Mouse (Mus musculus): ENCODE measurements at regions not wholly inside any gene's neighbourhood (a gene's known extent, or its start where the extent isn't known, plus 50 kb on each side); places are given as distances from the start of the nearest gene placed in this dataset.

GRCm38 (mm10) chr17:65146376-65146775 lies 310.5 kb upstream of the 4930583I09Rik start:
- 75% methylated on average over 2 of the region's 2 CpGs for WGBS
- H3K27ac ChIP-seq (ENCODE audit: low read depth, low read length): 0 out of 2 replicates have a peak overlapping the region, but pooled peaks have one; percentile 48
- H3K9me3 ChIP-seq (ENCODE audit: control insufficient read depth, low read length): peaks cover 6% of the 10 kb centered on the region
- ATAC-seq: peak; percentile 97
- H3K9ac ChIP-seq (ENCODE audit: low read depth, low read length): no peak overlapping the region
- no peaks in the 10 kb centered on the region for H3K36me3 ChIP-seq (ENCODE audit: control insufficient read depth, insufficient read depth, low read length)
- 0 out of 2 replicates have a peak overlapping the region, but pooled peaks have one; percentile 10 for H3K4me2 ChIP-seq (ENCODE audit: low read length)
- H3K27me3 ChIP-seq (replicated peaks; ENCODE audit: control insufficient read depth, insufficient read depth, low read length): no peaks in the 10 kb centered on the region
- no peak overlapping the region for H3K4me3 ChIP-seq (ENCODE audit: low read length)
- no peaks in the 10 kb centered on the region for H3K4me1 ChIP-seq (ENCODE audit: control insufficient read depth, insufficient read depth, low read depth, low read length)

DNA sequence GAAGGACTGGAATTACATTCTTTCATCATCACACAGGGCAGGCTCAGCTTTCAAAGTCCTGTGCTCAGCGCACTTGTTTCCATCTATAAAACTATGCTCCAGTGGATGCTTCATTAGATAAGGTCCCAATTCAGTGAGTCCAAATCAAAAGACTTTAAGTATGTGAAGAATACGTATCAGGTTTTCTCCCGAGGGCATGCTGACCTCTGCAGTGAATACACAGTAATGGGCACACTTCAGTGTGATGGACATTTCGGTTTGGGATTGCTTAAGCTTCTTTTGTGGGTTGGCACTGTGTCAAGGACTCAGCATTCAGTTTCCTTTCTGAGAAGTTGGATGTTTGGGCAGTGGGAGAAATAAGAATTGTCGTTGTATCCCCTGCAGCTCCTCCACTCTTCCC lies 278.8 kb upstream of the 4930583I09Rik start:
- no peaks in the 10 kb centered on the region for H3K9me3 ChIP-seq (ENCODE audit: control insufficient read depth, low read length)
- no peak overlapping the region for H3K4me3 ChIP-seq (ENCODE audit: low read length)
- H3K9ac ChIP-seq (ENCODE audit: low read depth, low read length): no peak overlapping the region
- H3K27me3 ChIP-seq (replicated peaks; ENCODE audit: control insufficient read depth, insufficient read depth, low read length): no peaks in the 10 kb centered on the region
- ATAC-seq: no peak
- WGBS: 77% methylated on average over 5 of the region's 5 CpGs
- no peaks in the 10 kb centered on the region for H3K36me3 ChIP-seq (ENCODE audit: control insufficient read depth, insufficient read depth, low read length)
- no peak overlapping the region for H3K4me2 ChIP-seq (ENCODE audit: low read length)
- H3K4me1 ChIP-seq (ENCODE audit: control insufficient read depth, insufficient read depth, low read depth, low read length): no peaks in the 10 kb centered on the region
- H3K27ac ChIP-seq (ENCODE audit: low read depth, low read length): no peak overlapping the region

DNA sequence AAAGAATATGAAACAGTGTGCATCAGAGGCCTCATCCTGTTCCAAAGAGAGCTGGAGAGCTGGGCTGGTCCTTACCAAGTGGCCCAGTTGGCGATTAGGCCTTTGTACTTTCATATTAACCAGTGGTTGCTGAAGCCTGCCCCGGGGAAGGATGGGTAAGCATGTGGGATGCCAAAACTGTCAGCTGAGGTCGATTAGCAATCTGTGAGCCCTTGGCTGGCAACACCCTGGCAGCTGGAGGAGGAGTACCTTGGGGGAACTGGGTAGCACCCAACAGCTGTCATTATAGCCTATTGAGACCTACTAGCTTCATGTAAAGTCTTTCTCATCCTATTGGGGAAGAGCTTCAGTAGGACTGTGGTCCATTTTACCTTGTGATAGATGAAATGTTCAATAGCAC lies 277.2 kb upstream of the 4930583I09Rik start:
- Histone ChIP-seq H3K9me3 (ENCODE audit: control insufficient read depth, low read length) (no peaks in the 10 kb centered on the region), H3K27me3 (replicated peaks; ENCODE audit: control insufficient read depth, insufficient read depth, low read length) (no peaks in the 10 kb centered on the region), H3K4me3 (ENCODE audit: low read length) (no peak overlapping the region), H3K4me2 (ENCODE audit: low read length) (no peak overlapping the region), H3K4me1 (ENCODE audit: control insufficient read depth, insufficient read depth, low read depth, low read length) (no peaks in the 10 kb centered on the region), H3K27ac (ENCODE audit: low read depth, low read length) (no peak overlapping the region), H3K9ac (ENCODE audit: low read depth, low read length) (no peak overlapping the region), H3K36me3 (ENCODE audit: control insufficient read depth, insufficient read depth, low read length) (no peaks in the 10 kb centered on the region)
- 74% methylated on average over 3 of the region's 3 CpGs for WGBS
- no peak for ATAC-seq

- Histone ChIP-seq H3K27me3 (replicated peaks; ENCODE audit: control insufficient read depth, insufficient read depth, low read length) (no peaks in the 10 kb centered on the region), H3K4me1 (ENCODE audit: control insufficient read depth, insufficient read depth, low read depth, low read length) (no peaks in the 10 kb centered on the region), H3K4me2 (ENCODE audit: low read length) (no peak overlapping the region), H3K27ac (ENCODE audit: low read depth, low read length) (no peak overlapping the region), H3K9ac (ENCODE audit: low read depth, low read length) (no peak overlapping the region), H3K36me3 (ENCODE audit: control insufficient read depth, insufficient read depth, low read length) (no peaks in the 10 kb centered on the region), H3K9me3 (ENCODE audit: control insufficient read depth, low read length) (no peaks in the 10 kb centered on the region), H3K4me3 (ENCODE audit: low read length) (no peak overlapping the region)
- WGBS: 90% methylated on average over 2 of the region's 2 CpGs
- ATAC-seq: no peak
Measured at GRCm38 (mm10) chr17:65105622-65106021, 269.8 kb upstream of the 4930583I09Rik start.

DNA sequence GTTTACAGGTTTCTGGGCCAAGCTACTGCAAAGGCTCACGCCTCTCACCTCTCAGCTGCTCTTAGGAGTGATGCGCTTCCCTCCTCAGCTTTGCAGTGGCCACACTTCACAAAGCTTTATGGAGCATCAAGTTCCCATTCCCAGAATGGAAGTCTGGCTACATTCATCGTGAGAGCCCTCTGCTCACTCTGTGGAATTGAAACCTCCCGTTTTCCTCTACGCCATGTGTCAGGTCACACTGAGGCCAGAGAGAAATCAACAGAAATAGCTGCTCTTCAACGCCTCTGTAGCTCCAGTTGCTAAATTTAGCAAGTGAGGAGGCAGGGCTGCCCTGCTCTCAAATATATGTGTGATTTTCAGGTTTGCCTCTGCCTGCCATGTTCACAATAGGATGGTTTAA lies 265.3 kb upstream of the 4930583I09Rik start:
- no peaks in the 10 kb centered on the region for H3K9me3 ChIP-seq (ENCODE audit: control insufficient read depth, low read length)
- H3K27ac ChIP-seq (ENCODE audit: low read depth, low read length): no peak overlapping the region
- no peaks in the 10 kb centered on the region for H3K27me3 ChIP-seq (replicated peaks; ENCODE audit: control insufficient read depth, insufficient read depth, low read length)
- no peaks in the 10 kb centered on the region for H3K4me1 ChIP-seq (ENCODE audit: control insufficient read depth, insufficient read depth, low read depth, low read length)
- H3K36me3 ChIP-seq (ENCODE audit: control insufficient read depth, insufficient read depth, low read length): no peaks in the 10 kb centered on the region
- H3K4me2 ChIP-seq (ENCODE audit: low read length): no peak overlapping the region
- no peak overlapping the region for H3K9ac ChIP-seq (ENCODE audit: low read depth, low read length)
- whole genome bisulfite sequencing: 70% methylated on average over 6 of the region's 6 CpGs
- no peak for ATAC-seq
- H3K4me3 ChIP-seq (ENCODE audit: low read length): no peak overlapping the region

- Histone ChIP-seq H3K4me3 (ENCODE audit: low read length) (no peak overlapping the region), H3K27ac (ENCODE audit: low read depth, low read length) (no peak overlapping the region), H3K9me3 (ENCODE audit: control insufficient read depth, low read length) (no peaks in the 10 kb centered on the region), H3K27me3 (replicated peaks; ENCODE audit: control insufficient read depth, insufficient read depth, low read length) (no peaks in the 10 kb centered on the region), H3K36me3 (ENCODE audit: control insufficient read depth, insufficient read depth, low read length) (no peaks in the 10 kb centered on the region), H3K4me1 (ENCODE audit: control insufficient read depth, insufficient read depth, low read depth, low read length) (no peaks in the 10 kb centered on the region; the same call in 1 of the 2 replicates), H3K4me2 (ENCODE audit: low read length) (no peak overlapping the region), H3K9ac (ENCODE audit: low read depth, low read length) (no peak overlapping the region)
- no peak for ATAC-seq
- WGBS: 71% methylated on average over 8 of the region's 8 CpGs
Measured at GRCm38 (mm10) chr17:65082249-65082648, 246.4 kb upstream of the 4930583I09Rik start.

- no peaks in the 10 kb centered on the region for H3K27me3 ChIP-seq (replicated peaks; ENCODE audit: control insufficient read depth, insufficient read depth, low read length)
- no peak overlapping the region for H3K4me2 ChIP-seq (ENCODE audit: low read length)
- ATAC-seq: no peak
- H3K4me3 ChIP-seq (ENCODE audit: low read length): no peak overlapping the region
- H3K9me3 ChIP-seq (ENCODE audit: control insufficient read depth, low read length): no peaks in the 10 kb centered on the region
- no peak overlapping the region for H3K27ac ChIP-seq (ENCODE audit: low read depth, low read length)
- H3K4me1 ChIP-seq (ENCODE audit: control insufficient read depth, insufficient read depth, low read depth, low read length): no peaks in the 10 kb centered on the region; the same call in 1 of the 2 replicates
- no peak overlapping the region for H3K9ac ChIP-seq (ENCODE audit: low read depth, low read length)
- 70% methylated on average over 2 of the region's 2 CpGs for WGBS
- H3K36me3 ChIP-seq (ENCODE audit: control insufficient read depth, insufficient read depth, low read length): no peaks in the 10 kb centered on the region
Measured at GRCm38 (mm10) chr17:65081779-65082086, 245.9 kb upstream of the 4930583I09Rik start.

GRCm38 (mm10) chr17:65081072-65081778 lies 245.4 kb upstream of the 4930583I09Rik start:
- no peak for ATAC-seq
- H3K4me1 ChIP-seq (ENCODE audit: control insufficient read depth, insufficient read depth, low read depth, low read length): no peaks in the 10 kb centered on the region; the same call in 1 of the 2 replicates
- no peak overlapping the region for H3K27ac ChIP-seq (ENCODE audit: low read depth, low read length)
- no peaks in the 10 kb centered on the region for H3K9me3 ChIP-seq (ENCODE audit: control insufficient read depth, low read length)
- 60% methylated on average over 9 of the region's 9 CpGs for whole genome bisulfite sequencing
- no peak overlapping the region for H3K9ac ChIP-seq (ENCODE audit: low read depth, low read length)
- H3K36me3 ChIP-seq (ENCODE audit: control insufficient read depth, insufficient read depth, low read length): no peaks in the 10 kb centered on the region
- H3K4me3 ChIP-seq (ENCODE audit: low read length): no peak overlapping the region
- no peak overlapping the region for H3K4me2 ChIP-seq (ENCODE audit: low read length)
- H3K27me3 ChIP-seq (replicated peaks; ENCODE audit: control insufficient read depth, insufficient read depth, low read length): no peaks in the 10 kb centered on the region

DNA sequence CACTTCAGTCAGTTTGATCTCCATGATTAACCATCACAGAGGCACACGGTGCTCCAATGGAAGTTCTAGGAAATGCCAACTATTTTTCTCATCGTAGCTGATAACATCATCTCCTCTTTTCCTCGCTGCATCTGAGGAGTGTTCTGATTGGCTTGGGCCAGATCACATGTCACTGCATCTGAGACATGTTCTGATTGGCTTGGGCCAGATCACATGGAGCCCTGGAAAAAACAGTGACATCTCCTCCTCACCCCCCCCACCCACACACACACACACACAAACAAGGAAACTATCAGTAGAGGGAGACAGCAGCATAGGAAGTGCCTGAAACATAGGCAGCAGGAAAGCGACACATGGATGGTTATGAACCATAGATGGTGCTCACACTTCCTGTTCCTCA lies 239.0 kb upstream of the 4930583I09Rik start:
- Histone ChIP-seq H3K9me3 (ENCODE audit: control insufficient read depth, low read length) (no peaks in the 10 kb centered on the region), H3K4me1 (ENCODE audit: control insufficient read depth, insufficient read depth, low read depth, low read length) (no peaks in the 10 kb centered on the region), H3K27me3 (replicated peaks; ENCODE audit: control insufficient read depth, insufficient read depth, low read length) (no peaks in the 10 kb centered on the region), H3K27ac (ENCODE audit: low read depth, low read length) (no peak overlapping the region), H3K36me3 (ENCODE audit: control insufficient read depth, insufficient read depth, low read length) (no peaks in the 10 kb centered on the region), H3K4me2 (ENCODE audit: low read length) (no peak overlapping the region), H3K9ac (ENCODE audit: low read depth, low read length) (no peak overlapping the region), H3K4me3 (ENCODE audit: low read length) (no peak overlapping the region)
- no peak for ATAC-seq
- 93% methylated on average over 4 of the region's 4 CpGs for WGBS
